Mouse (Mus musculus) embryonic facial prominence, embryonic 15.5 days (tissue): ENCODE data around the gene Dbndd1. TPM values are rescaled to one million over a fixed set of nuclear protein-coding genes. Genes with fewer than 3 reads are reported as not detected.

Experiments
- polyA plus RNA-seq: library from polyadenylated mRNA; unstranded; fragments of >200 nt; fragmentation: Nextera tagmentation; extraction: Ambion mirVana; gene quantifications from 2 replicates; pipeline ENCODE4 v1.2.1, GENCODE M21; 2015

Gene Dbndd1
- polyA plus RNA-seq, 1 experiment from 2014 or later = 10.0 TPM

Other genes with a start within 250 kb of the Dbndd1 start
- 21.0 and 25.4 TPM in 2 replicates for gene Fanca, start 196.9 kb downstream of the Dbndd1 start, polyA plus RNA-seq
- 2.5 and 3.4 TPM in 2 replicates for gene Spire2, start 182.8 kb downstream of the Dbndd1 start, polyA plus RNA-seq
- gene Tcf25, start 141.7 kb downstream of the Dbndd1 start, polyA plus RNA-seq = 174 and 176 TPM in 2 replicates
- 0.38 and 0.47 TPM in 2 replicates for gene Mc1r, start 108.4 kb downstream of the Dbndd1 start, polyA plus RNA-seq
- 43.1 and 48.1 TPM in 2 replicates for gene Tubb3, start 104.0 kb downstream of the Dbndd1 start, polyA plus RNA-seq
- gene Def8, start 91.9 kb downstream of the Dbndd1 start, polyA plus RNA-seq = 40.4 and 40.5 TPM in 2 replicates
- gene Afg3l1, start 37.6 kb downstream of the Dbndd1 start, polyA plus RNA-seq = 50.5 and 55.8 TPM in 2 replicates
- 33.8 and 36.7 TPM in 2 replicates for gene Gas8, start 3.4 kb upstream of the Dbndd1 start, polyA plus RNA-seq
- 9.0 and 10.3 TPM in 2 replicates for gene Rhou, start 138.5 kb upstream of the Dbndd1 start, polyA plus RNA-seq